Mouse (Mus musculus) CH12F3 (cell line): ENCODE measurements around the gene Nup50.
"Not testable (repeated sequence)": the region's sequence is repeated elsewhere in the genome, so short reads cannot be mapped to it uniquely, and the experiment has no call there.

Experiments used
- in situ Hi-C: fragments of 300-500 bp; cut with MboI; formaldehyde crosslinking; loops from 2 replicates; pipeline ENCODE4 v1.14.3; 2020; ENCODE audit warnings: low sequenced_read_pairs

Gene Nup50

DNA sequence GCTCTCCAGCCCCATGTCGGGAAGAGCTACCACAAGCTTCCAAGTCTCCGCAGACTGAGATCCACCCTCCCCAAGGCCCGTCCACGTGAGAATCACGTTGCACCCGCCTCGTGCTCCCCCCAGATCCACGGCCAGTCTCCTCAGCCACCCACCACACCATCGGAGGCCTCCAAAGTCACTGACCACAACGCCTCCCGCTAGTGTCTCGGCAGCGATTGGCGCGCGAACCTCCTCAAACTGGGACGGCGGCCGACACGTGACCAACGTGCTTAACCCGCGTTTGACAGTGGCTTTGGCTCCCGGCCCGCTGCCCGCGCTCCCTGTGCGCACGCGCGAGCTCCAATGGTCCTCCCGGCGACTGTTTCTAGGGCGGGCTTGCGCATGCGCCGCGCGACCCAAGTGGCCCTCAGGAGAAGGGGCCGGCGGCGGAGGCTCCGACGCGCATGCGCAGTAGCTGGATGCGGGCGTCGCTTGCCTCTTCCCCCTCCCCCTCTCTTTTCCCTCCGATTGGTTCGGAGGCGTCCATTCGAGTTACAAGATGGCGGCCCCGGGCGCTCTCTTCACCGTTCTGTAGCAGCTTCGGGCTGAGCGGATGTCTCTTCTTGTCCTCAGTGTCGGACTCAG is at the start of gene Nup50:
TSS of gene Nup50 (plus strand) at position 528 of the 624 bp plus-strand sequence.
- in situ Hi-C loops, result no loop called here

GRCm38 (mm10) chr15:84873867-84874266 is 49.3 kb upstream of the Nup50 start:
- in situ Hi-C loops, result no loop called here

DNA sequence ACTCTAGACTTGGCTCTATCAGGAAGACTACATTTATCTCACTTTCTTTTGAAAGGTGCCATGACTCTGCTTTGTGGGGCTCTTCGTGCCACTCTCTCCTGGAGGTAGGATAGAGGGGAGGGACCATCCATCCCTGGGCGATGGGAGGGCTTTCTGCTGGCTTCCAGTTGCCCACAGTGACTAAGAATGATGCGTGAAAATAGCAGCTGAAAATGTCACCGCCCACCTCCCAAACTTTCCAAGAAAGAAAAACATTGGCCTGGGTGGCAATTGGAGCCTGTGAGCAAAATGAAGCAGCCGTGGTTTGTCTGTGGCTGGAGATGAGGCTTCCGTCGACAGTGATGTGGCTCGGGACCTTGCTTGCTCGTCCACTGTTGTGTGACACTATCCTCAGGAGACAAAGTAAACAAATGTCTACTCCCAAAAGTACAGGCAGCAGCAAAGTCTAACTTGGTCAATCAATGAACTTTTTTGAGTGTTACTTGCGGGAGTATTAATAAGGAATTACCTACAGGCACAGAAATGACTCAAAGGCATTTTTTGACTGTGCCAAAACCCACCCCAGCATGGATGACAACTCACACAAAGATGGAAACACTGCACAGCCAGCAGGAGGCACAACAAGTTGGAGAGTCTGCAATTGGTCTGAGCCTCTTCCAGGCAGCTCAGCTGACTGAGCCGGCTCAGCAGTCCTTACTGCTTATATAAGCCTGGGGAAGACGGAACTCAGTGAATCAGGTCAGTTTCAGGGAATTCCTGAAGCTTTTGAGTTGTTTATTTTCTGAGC is 46.0 kb upstream of the Nup50 start:
- in situ Hi-C loops, result no loop called here

- in situ Hi-C loops, result no loop called here
Measured at GRCm38 (mm10) chr15:84888066-84888465, 35.1 kb upstream of the Nup50 start.

DNA sequence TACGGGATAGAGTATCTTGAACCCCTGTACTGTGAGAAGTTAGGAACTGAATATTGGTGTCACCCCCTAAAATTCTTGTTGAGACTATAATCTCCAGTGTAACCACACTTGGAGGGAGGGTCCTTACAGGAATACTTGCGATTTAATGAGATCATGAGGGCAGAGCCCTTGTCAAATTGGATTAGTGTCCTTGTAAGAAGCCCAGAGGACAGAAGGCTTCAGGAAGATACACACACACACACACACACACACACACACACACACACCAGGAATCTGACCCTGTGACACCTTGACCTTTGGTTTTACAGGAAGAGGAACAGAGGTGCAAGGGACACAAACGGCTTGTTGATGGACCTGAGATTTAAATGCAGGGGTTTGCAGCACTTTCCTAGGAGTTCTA is 32.0 kb upstream of the Nup50 start:
- in situ Hi-C loops, result no loop called here

DNA sequence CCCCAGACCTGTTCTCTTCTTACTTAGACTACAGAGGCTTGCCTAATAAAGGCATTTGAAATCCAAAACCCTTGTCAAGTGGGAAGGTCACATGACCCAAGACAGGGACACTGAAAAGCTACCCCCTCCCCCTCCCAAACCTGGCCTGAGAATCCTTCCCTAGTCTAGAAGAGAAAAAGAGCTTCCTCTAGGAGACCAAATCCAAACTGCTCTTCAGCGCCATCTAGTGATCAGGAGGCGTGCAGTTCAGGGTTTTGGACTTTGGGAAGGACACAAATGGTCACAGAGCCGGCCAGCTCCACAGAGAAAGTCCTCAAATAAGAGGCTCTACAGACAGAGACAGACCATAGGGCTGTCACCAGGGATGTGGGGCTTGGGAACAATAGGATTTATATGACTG is 31.6 kb upstream of the Nup50 start:
- in situ Hi-C loops, result no loop called here

GRCm38 (mm10) chr15:84896216-84896615 is 27.0 kb upstream of the Nup50 start:
- in situ Hi-C loops, result not testable (repeated sequence)

- in situ Hi-C loops, result no loop called here
Measured at GRCm38 (mm10) chr15:84896664-84897063, 26.5 kb upstream of the Nup50 start.

DNA sequence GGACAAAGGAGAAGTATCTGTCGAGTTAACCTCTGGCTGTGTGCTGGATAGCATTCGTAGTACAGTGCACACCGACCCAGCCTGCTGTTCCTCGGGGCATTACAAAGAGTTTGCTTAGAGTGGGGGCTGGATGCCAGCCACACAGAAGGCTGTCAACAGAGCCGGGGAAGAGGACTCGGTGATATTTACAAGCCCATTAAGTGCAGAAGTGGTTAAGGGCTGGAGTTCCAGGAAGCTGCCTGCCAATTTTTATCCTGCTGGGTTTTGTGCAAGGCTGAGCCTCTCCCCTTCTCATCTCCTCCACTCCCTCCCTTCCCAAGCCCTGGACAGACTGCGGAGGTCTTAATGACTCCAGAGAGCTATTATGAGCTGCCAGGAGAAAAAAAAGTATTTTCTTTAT is 25.1 kb upstream of the Nup50 start:
- in situ Hi-C loops, result no loop called here

GRCm38 (mm10) chr15:84903843-84904385 is 19.3 kb upstream of the Nup50 start:
- in situ Hi-C loops, result no loop called here

- in situ Hi-C loops, result no loop called here
Measured at GRCm38 (mm10) chr15:84913201-84913600, 10.0 kb upstream of the Nup50 start.

GRCm38 (mm10) chr15:84919938-84920337 is 3.3 kb upstream of the Nup50 start, which contains the start of gene Gm29666:
Gm29666 (minus strand) TSS chr15:84920038.
- in situ Hi-C loops, result no loop called here

DNA sequence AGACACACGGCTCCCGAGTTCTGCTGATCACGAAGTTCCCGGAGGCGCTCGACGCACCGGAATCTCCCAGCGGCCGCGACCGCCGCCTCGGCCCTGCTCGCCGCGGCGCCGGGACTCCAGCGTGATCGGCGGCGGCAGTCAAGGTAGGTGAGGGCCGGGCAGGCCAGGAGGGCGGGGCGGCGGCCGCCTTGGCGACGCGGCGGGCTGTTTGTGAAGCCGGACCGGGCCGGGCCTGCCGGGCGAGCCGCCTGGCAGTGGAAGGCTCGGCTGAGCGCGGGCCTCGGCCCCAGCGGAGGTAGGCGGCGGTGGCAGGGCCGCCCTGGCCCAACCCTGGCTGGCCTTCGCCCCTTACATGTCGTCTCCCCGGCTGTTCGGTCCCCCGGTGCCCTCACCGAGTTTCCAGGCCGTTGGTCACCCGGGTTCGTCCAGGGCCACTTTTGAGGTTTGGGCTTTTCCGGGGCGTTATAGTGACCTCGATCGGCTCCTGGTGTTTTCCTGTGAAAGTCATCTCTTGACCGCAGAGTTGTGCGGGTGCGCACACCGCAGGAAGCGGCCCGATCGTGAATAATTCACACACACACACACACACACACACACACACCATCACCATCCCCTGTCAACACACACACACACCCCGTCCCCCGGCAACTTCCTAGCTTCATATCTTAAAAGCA is 434 bp downstream of the Nup50 start:
- in situ Hi-C loops, result no loop called here

- in situ Hi-C loops, result no loop called here
Measured at GRCm38 (mm10) chr15:84924781-84925315, 1.6 kb downstream of the Nup50 start.

- in situ Hi-C loops, result no loop called here
Measured at GRCm38 (mm10) chr15:84925495-84926018, 2.3 kb downstream of the Nup50 start.

- in situ Hi-C loops, result no loop called here
Measured at GRCm38 (mm10) chr15:84932351-84932750, 9.1 kb downstream of the Nup50 start.

GRCm38 (mm10) chr15:84934901-84935300 is 11.7 kb downstream of the Nup50 start:
- in situ Hi-C loops, result no loop called here

DNA sequence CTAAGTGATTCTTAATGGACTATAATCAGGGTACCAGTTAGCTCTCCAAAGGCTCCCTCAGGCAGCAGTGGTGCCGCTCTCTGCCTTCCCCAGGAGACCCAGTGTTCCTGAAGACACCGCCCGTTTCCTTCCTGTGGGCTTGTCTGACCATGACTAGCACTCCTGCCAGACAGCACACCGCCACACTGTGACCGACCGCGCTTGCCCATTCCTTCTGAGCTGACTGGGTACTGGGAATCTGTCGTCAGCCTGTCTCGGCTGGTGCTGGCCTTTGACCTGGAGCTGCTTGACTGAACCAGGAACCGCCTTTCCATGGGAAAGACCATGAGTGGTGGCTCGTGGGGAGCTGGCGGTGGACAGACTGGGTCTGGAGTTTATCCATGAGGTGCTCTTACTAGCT is 16.9 kb downstream of the Nup50 start:
- in situ Hi-C loops, result no loop called here

DNA sequence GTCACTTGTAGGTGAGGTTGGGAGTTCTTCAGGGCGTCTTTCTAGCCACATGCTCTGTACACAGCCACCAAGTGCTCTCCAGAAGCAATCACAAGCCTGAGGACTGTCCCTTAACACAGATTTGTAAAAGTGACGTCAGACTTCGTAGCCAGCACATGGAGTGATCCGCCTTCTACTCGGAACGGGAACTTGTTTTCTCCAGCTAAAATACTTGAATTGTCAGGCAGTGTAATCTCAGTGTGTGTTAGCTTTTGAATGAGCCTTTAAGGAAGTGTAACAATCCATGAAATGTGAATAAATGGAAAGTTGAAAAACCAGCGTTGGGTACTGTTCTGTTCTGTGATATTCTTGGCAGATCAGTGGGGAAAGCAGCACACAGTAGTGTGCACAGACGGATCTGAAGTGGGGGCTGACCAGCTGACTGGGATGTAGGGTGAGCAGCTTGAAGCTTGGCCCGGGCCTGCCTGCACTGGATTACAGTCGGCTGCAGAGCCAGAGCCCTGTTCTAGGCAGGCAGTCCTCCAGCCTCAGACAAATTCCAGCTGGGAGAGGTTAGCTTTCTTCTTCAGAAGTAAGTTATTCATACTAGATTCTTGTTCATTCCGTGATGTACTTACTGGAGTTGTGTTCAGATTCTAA is 19.6 kb downstream of the Nup50 start:
- in situ Hi-C loops, result no loop called here

DNA sequence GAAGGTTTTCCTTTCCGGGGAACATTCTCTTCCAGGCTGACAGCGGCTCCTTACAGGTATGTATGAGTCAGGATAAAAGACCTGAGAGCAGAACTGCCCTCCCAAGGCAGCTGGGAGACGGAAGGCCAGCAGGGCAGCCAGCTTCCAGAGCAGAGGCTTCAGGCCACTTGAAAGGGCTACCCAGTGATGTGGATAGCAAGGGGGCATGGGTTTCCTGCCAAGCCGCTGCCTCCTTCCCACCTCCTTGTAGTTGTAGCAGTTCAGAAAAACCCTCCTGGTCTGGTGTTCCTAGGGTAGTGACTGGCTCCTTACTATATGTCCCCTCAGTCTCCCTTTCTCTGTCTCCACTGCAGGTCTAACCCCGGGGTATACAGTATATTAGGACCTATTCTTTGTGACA is 21.1 kb downstream of the Nup50 start:
- in situ Hi-C loops, result no loop called here

- in situ Hi-C loops, result no loop called here
Measured at GRCm38 (mm10) chr15:84948990-84949389, 25.8 kb downstream of the Nup50 start.
